Mouse (Mus musculus): ENCODE measurements at regions not wholly inside any gene's neighbourhood (a gene's known extent, or its start where the extent isn't known, plus 50 kb on each side); places are given as distances from the start of the nearest gene placed in this dataset.

- no peak for TF ChIP-seq CTCF (IDR thresholded peaks at IDR 0.05; ENCODE audit: low read depth, low read length)
- TF ChIP-seq POLR2A (IDR thresholded peaks at IDR 0.05; ENCODE audit: insufficient read depth, low read length), result no peak
Measured at GRCm38 (mm10) chr10:16618752-16619151, 1104.3 kb upstream of the Cited2 start.

Measured in ES-Bruce4 (cell line).